ENCODE assay signal across 18 mouse cellular contexts in the genomic region with DNA sequence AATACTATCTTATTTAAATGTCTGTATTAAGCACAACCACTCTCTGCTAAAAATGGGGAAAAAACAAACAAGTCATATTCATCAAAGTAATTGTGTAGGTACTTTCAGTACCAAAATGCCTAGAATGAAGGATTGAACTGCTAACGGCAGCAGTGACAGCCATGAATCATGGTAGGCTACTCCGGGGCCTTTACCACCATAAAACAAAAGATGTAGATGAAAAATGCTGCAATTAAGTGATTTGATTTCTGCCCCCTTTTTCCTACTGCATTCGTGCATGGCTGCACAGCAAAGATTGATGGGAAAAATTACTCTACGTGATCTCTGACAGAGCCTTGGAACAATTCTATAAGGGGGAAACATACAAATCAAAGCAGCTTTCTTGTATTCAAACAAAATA.
"Had no signal": no experiment of that assay in that cellular context is flagged by ENCODE, and none has a peak within 500 bp of the region (broad histone marks: within the 10 kb centered on the region; RNA-seq: fewer than 3 reads in every experiment).

No protein-coding gene starts in this region.

- ATAC-seq: intestine, embryonic 15.5 days; midbrain, embryonic 15.5 days had no signal

- H3K4me1 ChIP-seq: intestine, embryonic 15.5 days; limb, embryonic 10.5 days; limb, embryonic 13.5 days; liver, embryonic 13.5 days; midbrain, embryonic 10.5 days; midbrain, embryonic 15.5 days had no signal

- H3K4me2 ChIP-seq: intestine, embryonic 15.5 days; limb, embryonic 13.5 days; liver, embryonic 13.5 days; midbrain, embryonic 15.5 days had no signal

- H3K9me3 ChIP-seq: intestine, embryonic 15.5 days; limb, embryonic 10.5 days; limb, embryonic 13.5 days; liver, embryonic 13.5 days; midbrain, embryonic 10.5 days; midbrain, embryonic 15.5 days had no signal

- H3K36me3 ChIP-seq: intestine, embryonic 15.5 days; limb, embryonic 10.5 days; limb, embryonic 13.5 days; liver, embryonic 13.5 days; midbrain, embryonic 10.5 days; midbrain, embryonic 15.5 days had no signal

- H3K27ac ChIP-seq: intestine, embryonic 15.5 days; layer of hippocampus, adult 2 months; limb, embryonic 10.5 days; limb, embryonic 13.5 days; liver, embryonic 13.5 days; macrophage; midbrain, embryonic 10.5 days; midbrain, embryonic 15.5 days had no signal

- H3K27me3 ChIP-seq: intestine, embryonic 15.5 days; limb, embryonic 13.5 days; liver, embryonic 13.5 days; midbrain, embryonic 15.5 days had no signal

- H3K4me3 ChIP-seq: intestine, embryonic 15.5 days; layer of hippocampus, adult 2 months; limb, embryonic 10.5 days; limb, embryonic 13.5 days; liver, embryonic 13.5 days; midbrain, embryonic 10.5 days; midbrain, embryonic 15.5 days had no signal

- H3K9ac ChIP-seq: intestine, embryonic 15.5 days; limb, embryonic 13.5 days; liver, embryonic 13.5 days; midbrain, embryonic 15.5 days had no signal

- DNase-seq: kidney, adult 11 months; kidney, adult 8-10 months; kidney, postnatal 25 days; layer of hippocampus, adult 9-11 months; liver; liver, embryonic 13.5 days; lung, adult 2 months; lung, postnatal 14 days; thymus, adult 2 months; thymus, postnatal 14 days; thymus, postnatal 4 days had no signal
